Mouse (Mus musculus): Measurements from ENCODE around the gene Syt1.

DNA sequence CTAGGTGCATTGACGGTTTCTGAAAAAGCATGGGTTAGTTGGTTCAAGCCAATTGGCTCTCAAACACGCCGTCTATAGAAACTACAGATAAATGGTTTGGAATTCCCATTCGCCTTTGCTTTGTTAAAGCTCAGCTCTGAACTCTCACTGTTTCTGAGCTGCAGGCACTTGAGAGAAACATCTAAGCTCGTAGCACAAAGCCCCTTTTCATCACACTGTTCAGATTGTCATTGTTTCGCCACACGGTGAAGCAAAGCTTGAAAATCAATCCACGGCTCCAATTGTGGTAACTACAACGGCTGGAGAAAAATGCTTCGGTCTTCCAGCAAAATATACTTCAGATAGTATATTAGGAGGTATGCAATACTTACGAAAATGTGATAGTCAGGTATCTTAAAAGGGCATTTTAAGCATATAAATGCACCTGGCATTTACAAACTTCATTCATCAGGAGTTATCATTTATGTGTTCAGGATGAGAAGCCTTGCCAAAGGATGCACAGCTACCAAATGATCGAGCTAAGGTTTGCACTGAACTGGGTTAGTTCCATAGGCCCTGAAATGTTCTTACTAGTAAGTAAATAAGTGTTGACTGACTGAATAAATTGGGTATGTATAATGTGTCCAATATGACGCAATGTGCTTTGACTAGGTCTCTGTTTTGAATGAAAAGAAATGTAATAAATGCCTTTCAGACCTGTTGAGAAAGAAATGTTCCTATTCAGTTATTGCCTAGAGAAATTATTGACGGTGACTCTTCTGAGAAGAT, 309.2 kb downstream of the Syt1 start:
- TF ChIP-seq CTCF (IDR thresholded peaks at IDR 0.05; ENCODE audit: low read depth, low read length) (no peak), POLR2AphosphoS5 (IDR thresholded peaks at IDR 0.05; ENCODE audit: insufficient replicate concordance, low read depth, low read length) (no peak), GATA1 (IDR thresholded peaks at IDR 0.05; ENCODE audit: borderline replicate concordance, low read length) (no peak), TAL1 (conservative IDR thresholded peaks at IDR 0.05; ENCODE audit: low read depth, low read length) (no peak)

Measured in G1E (cell line).